Comparison of ENCODE assay signal across 8 mouse cellular contexts in the genomic region with DNA sequence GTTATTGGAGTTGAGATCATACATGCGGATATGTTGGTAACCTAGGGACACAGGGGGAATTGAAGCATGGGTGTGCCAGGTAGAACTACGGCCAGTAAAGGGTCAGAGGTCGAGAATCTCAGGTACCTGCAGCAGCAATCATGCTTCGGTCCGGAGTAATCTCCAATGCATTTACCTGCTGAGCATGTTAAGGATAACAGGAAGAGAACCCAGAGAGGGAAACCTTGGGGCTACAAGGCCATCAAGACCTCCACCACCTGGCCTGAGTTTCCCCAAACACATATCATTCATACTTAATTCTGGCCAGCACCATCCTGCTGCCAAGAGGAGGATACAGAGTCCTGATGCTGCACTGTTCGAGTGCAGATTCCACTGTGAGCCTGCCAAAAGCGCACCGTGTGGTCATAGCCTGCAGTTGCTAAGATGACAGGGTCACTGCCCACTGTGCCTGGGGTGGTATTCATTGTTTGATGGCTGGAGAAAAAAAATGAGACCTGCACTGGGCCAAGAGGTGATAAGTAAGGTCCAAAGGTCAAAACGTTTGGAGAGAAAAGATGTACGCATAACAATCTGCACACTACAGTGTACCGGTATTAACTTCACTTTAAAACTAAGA. TPM values are rescaled to one million over a fixed set of nuclear protein-coding genes. Genes with fewer than 3 reads are reported as not detected.
A peak's percentile ranks its signal among the peaks of the same experiment; 100 is the strongest.
DNase-seq lines count a peak whose midpoint lies in the region; ATAC-seq and TF ChIP-seq lines count a peak whose summit lies in the region.

No protein-coding gene starts in this region.

- ATAC-seq in embryonic facial prominence, embryonic 13.5 days (ENCODE audit: insufficient number of reproducible peaks, insufficient read depth, low FRiP score, low TSS enrichment, low read depth) = no peak
- ATAC-seq in midbrain, embryonic 14.5 days (ENCODE audit: low FRiP score, low TSS enrichment) = peak; percentile 3
- ATAC-seq in frontal cortex, adult (ENCODE audit: low TSS enrichment) = no peak

- peak overlapping the region; percentile 91 for H3K9ac ChIP-seq in embryonic facial prominence, embryonic 13.5 days
- peak overlapping the region; percentile 65 for H3K9ac ChIP-seq in midbrain, embryonic 14.5 days (replicated peaks; ENCODE audit: low read length)

- TF ChIP-seq POLR2A in thymus, adult 2 months (IDR thresholded peaks at IDR 0.05; ENCODE audit: control insufficient read depth, extremely low read depth, insufficient read depth, low read length, poor library complexity) = no peak

- peaks cover 8% of the 10 kb centered on the region for H3K4me1 ChIP-seq in thymus, adult 2 months (replicated peaks; ENCODE audit: control insufficient read depth, insufficient read depth, low read length)
- H3K4me1 ChIP-seq in embryonic facial prominence, embryonic 13.5 days = peaks cover 37% of the 10 kb centered on the region
- peaks cover 7% of the 10 kb centered on the region for H3K4me1 ChIP-seq in midbrain, embryonic 14.5 days (ENCODE audit: control insufficient read depth, insufficient read depth, low read length)

- H3K27me3 ChIP-seq in thymus, adult 2 months (ENCODE audit: control insufficient read depth, insufficient read depth, low read length) = no peaks in the 10 kb centered on the region
- H3K27me3 ChIP-seq in embryonic facial prominence, embryonic 13.5 days = no peaks in the 10 kb centered on the region
- H3K27me3 ChIP-seq in midbrain, embryonic 14.5 days (ENCODE audit: control insufficient read depth, insufficient read depth, low read length) = no peaks in the 10 kb centered on the region

- H3K9me3 ChIP-seq in embryonic facial prominence, embryonic 13.5 days = no peaks in the 10 kb centered on the region
- H3K9me3 ChIP-seq in midbrain, embryonic 14.5 days (ENCODE audit: control insufficient read depth, low read length) = no peaks in the 10 kb centered on the region

- WGBS in thymus, adult 2 months = 63% methylated on average over 11 of the region's 11 CpGs
- WGBS in embryonic facial prominence, embryonic 13.5 days = 49% methylated on average over 11 of the region's 11 CpGs
- WGBS in midbrain, embryonic 14.5 days = 51% methylated on average over 11 of the region's 11 CpGs

- H3K27ac ChIP-seq in thymus, adult 2 months (ENCODE audit: control insufficient read depth, insufficient read depth, low read length) = no peak overlapping the region
- H3K27ac ChIP-seq in embryonic facial prominence, embryonic 13.5 days = no peak overlapping the region
- H3K27ac ChIP-seq in midbrain, embryonic 14.5 days (replicated peaks; ENCODE audit: low read depth, low read length) = no peak overlapping the region; the same call in 1 of the 2 replicates

- peak overlapping the region; percentile 71 for H3K4me2 ChIP-seq in embryonic facial prominence, embryonic 13.5 days
- H3K4me2 ChIP-seq in midbrain, embryonic 14.5 days (ENCODE audit: low read length) = peak overlapping the region; percentile 58

- peaks cover 22% of the 10 kb centered on the region for H3K36me3 ChIP-seq in thymus, adult 2 months (ENCODE audit: control insufficient read depth, insufficient read depth, low read length)
- peaks cover 40% of the 10 kb centered on the region for H3K36me3 ChIP-seq in embryonic facial prominence, embryonic 13.5 days
- H3K36me3 ChIP-seq in midbrain, embryonic 14.5 days (ENCODE audit: control insufficient read depth, insufficient read depth, low read length) = peaks cover 36% of the 10 kb centered on the region

- DNase-seq in thymus, adult 2 months = no peak
- DNase-seq in thymus, postnatal 0 days (ENCODE audit: low spot score) = no peak
- peak; percentile 29 to 35 for DNase-seq in kidney, adult 8-10 months
- no peak for DNase-seq in midbrain, embryonic 14.5 days
- DNase-seq in adrenal gland, postnatal 14 days = no peak
- no peak for DNase-seq in thymus, postnatal 14 days

- 0 out of 2 replicates have a peak overlapping the region, but pooled peaks have one; percentile 95 for H3K4me3 ChIP-seq in thymus, adult 2 months (ENCODE audit: control insufficient read depth, insufficient read depth, low read length)
- peak overlapping the region; percentile 76 for H3K4me3 ChIP-seq in embryonic facial prominence, embryonic 13.5 days
- H3K4me3 ChIP-seq in midbrain, embryonic 14.5 days (replicated peaks; ENCODE audit: low read depth, low read length) = peak overlapping the region; percentile 63

- TF ChIP-seq CTCF in thymus, adult 2 months (IDR thresholded peaks at IDR 0.05; ENCODE audit: borderline replicate concordance, control insufficient read depth, extremely low read depth, insufficient read depth, low read length, poor library complexity) = no peak

RNA-seq across cellular contexts. Expression of a gene that starts 0.8 kb away (rescaled TPM):
- 78.9 and 84.5 TPM in 2 replicates for polyA plus RNA-seq in thymus, adult 2 months (2012; rRNA removed)
- polyA plus RNA-seq in thymus, postnatal 0 days (2015; fragmentation: Nextera tagmentation; extraction: Ambion mirVana) = 18.6 and 19.2 TPM in 2 replicates
- polyA plus RNA-seq in embryonic facial prominence, embryonic 13.5 days (2015; fragmentation: Nextera tagmentation; extraction: Ambion mirVana) = 32.5 and 33.2 TPM in 2 replicates
- 36.2 and 43.0 TPM in 2 replicates for polyA plus RNA-seq in midbrain, embryonic 14.5 days (2014; fragmentation: Nextera tagmentation; extraction: Ambion mirVana)
- 19.5 and 23.3 TPM in 2 replicates for total RNA-seq in adrenal gland, postnatal 14 days (2021)

RNA-seq across cellular contexts. Expression of a gene that starts 4.4 kb away (rescaled TPM):
- polyA plus RNA-seq in thymus, adult 2 months (2012; rRNA removed) = 0.57 and 0.97 TPM in 2 replicates
- 0.18 TPM in 1 of 2 replicates, not detected in the other for polyA plus RNA-seq in thymus, postnatal 0 days (2015; fragmentation: Nextera tagmentation; extraction: Ambion mirVana)
- polyA plus RNA-seq in embryonic facial prominence, embryonic 13.5 days (2015; fragmentation: Nextera tagmentation; extraction: Ambion mirVana) = not detected in 2 replicates
- 0.45 TPM in 1 of 2 replicates, not detected in the other for polyA plus RNA-seq in midbrain, embryonic 14.5 days (2014; fragmentation: Nextera tagmentation; extraction: Ambion mirVana)
- 0.75 TPM in 1 of 2 replicates, not detected in the other for total RNA-seq in adrenal gland, postnatal 14 days (2021)

RNA-seq across cellular contexts. Expression of a gene that starts 7.9 kb away (rescaled TPM):
- 58.8 and 65.4 TPM in 2 replicates for polyA plus RNA-seq in thymus, adult 2 months (2012; rRNA removed)
- 55.7 and 57.4 TPM in 2 replicates for polyA plus RNA-seq in thymus, postnatal 0 days (2015; fragmentation: Nextera tagmentation; extraction: Ambion mirVana)
- polyA plus RNA-seq in embryonic facial prominence, embryonic 13.5 days (2015; fragmentation: Nextera tagmentation; extraction: Ambion mirVana) = 47.4 and 48.7 TPM in 2 replicates
- 60.5 and 62.7 TPM in 2 replicates for polyA plus RNA-seq in midbrain, embryonic 14.5 days (2014; fragmentation: Nextera tagmentation; extraction: Ambion mirVana)
- 55.8 and 59.0 TPM in 2 replicates for total RNA-seq in adrenal gland, postnatal 14 days (2021)

RNA-seq across cellular contexts. Expression of a gene that starts 8.0 kb away (rescaled TPM):
- polyA plus RNA-seq in thymus, adult 2 months (2012; rRNA removed) = 166 and 188 TPM in 2 replicates
- polyA plus RNA-seq in thymus, postnatal 0 days (2015; fragmentation: Nextera tagmentation; extraction: Ambion mirVana) = 12.2 and 24.5 TPM in 2 replicates
- polyA plus RNA-seq in embryonic facial prominence, embryonic 13.5 days (2015; fragmentation: Nextera tagmentation; extraction: Ambion mirVana) = 44.4 and 46.4 TPM in 2 replicates
- polyA plus RNA-seq in midbrain, embryonic 14.5 days (2014; fragmentation: Nextera tagmentation; extraction: Ambion mirVana) = 22.7 and 22.8 TPM in 2 replicates
- 16.2 and 19.4 TPM in 2 replicates for total RNA-seq in adrenal gland, postnatal 14 days (2021)

RNA-seq across cellular contexts. Expression of a gene that starts 10.3 kb away (rescaled TPM):
- polyA plus RNA-seq in thymus, adult 2 months (2012; rRNA removed) = 0.15 and 0.20 TPM in 2 replicates
- polyA plus RNA-seq in thymus, postnatal 0 days (2015; fragmentation: Nextera tagmentation; extraction: Ambion mirVana) = 0.10 and 0.19 TPM in 2 replicates
- polyA plus RNA-seq in embryonic facial prominence, embryonic 13.5 days (2015; fragmentation: Nextera tagmentation; extraction: Ambion mirVana) = 3.5 and 5.4 TPM in 2 replicates
- 34.8 and 37.5 TPM in 2 replicates for polyA plus RNA-seq in midbrain, embryonic 14.5 days (2014; fragmentation: Nextera tagmentation; extraction: Ambion mirVana)
- 14.8 and 16.1 TPM in 2 replicates for total RNA-seq in adrenal gland, postnatal 14 days (2021)

Comparison
In these comparisons a context has a peak if more than half of its experiments do, and no peak if none do; other contexts are left out.
1. DNase-seq: peak in kidney, adult 8-10 months (2 of 2); none in thymus, adult 2 months (single experiment), thymus, postnatal 0 days (single experiment), midbrain, embryonic 14.5 days (single experiment), adrenal gland, postnatal 14 days (single experiment) and thymus, postnatal 14 days (single experiment).
2. Peak in every context shown above with its lines, with median percentiles within 50 percentile points of each other: H3K4me3 ChIP-seq.